15 mouse cellular contexts compared by ENCODE assay signal in the genomic region with DNA sequence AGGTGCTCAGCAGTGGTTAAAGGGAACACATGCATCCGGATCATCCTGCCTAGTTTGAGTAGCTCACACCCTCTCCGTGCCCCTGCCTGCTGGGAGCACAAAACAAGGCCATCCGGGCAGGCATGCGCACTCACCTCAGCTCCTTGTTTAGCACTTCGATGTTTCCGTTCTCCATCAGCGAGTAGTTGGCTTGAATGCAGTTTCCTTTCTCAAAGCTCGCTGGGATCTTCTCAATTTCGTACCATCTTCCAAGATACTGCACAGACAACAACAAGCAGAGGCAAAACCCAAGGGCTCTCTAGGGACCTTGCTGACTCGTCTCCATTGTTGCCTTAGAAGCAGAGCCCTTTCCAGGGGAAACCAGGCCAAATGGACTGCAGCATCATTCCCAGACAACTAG. TPM values are rescaled to one million over a fixed set of nuclear protein-coding genes. Genes with fewer than 3 reads are reported as not detected.
DNase-seq lines count a peak whose midpoint lies in the region; ATAC-seq lines count a peak whose summit lies in the region.
"Had no signal": no experiment of that assay in that cellular context is flagged by ENCODE, and none has a peak within 500 bp of the region (broad histone marks: within the 10 kb centered on the region; RNA-seq: fewer than 3 reads in every experiment).

No protein-coding gene starts in this region.

- WGBS in embryonic facial prominence, embryonic 13.5 days = 64% methylated on average over 10 of the region's 10 CpGs
- WGBS in embryonic facial prominence, embryonic 10.5 days = 76% methylated on average over 10 of the region's 10 CpGs
- WGBS in neural tube, embryonic 13.5 days = 63% methylated on average over 10 of the region's 10 CpGs
- WGBS in intestine, embryonic 15.5 days = 72% methylated on average over 10 of the region's 10 CpGs

- no peaks in the 10 kb centered on the region for H3K9me3 ChIP-seq in embryonic facial prominence, embryonic 13.5 days
- no peaks in the 10 kb centered on the region for H3K9me3 ChIP-seq in embryonic facial prominence, embryonic 10.5 days
- no peaks in the 10 kb centered on the region for H3K9me3 ChIP-seq in neural tube, embryonic 13.5 days
- H3K9me3 ChIP-seq in intestine, embryonic 15.5 days = no peaks in the 10 kb centered on the region
- H3K9me3 ChIP-seq: limb, embryonic 15.5 days had no signal

- H3K4me2 ChIP-seq in embryonic facial prominence, embryonic 13.5 days = no peak overlapping the region
- H3K4me2 ChIP-seq in neural tube, embryonic 13.5 days = no peak overlapping the region
- no peak overlapping the region for H3K4me2 ChIP-seq in intestine, embryonic 15.5 days (replicated peaks)
- H3K4me2 ChIP-seq: limb, embryonic 15.5 days had no signal

- no peak overlapping the region for H3K4me3 ChIP-seq in embryonic facial prominence, embryonic 13.5 days
- H3K4me3 ChIP-seq in embryonic facial prominence, embryonic 10.5 days = no peak overlapping the region
- no peak overlapping the region for H3K4me3 ChIP-seq in neural tube, embryonic 13.5 days
- H3K4me3 ChIP-seq in intestine, embryonic 15.5 days (replicated peaks) = no peak overlapping the region
- H3K4me3 ChIP-seq: limb, embryonic 15.5 days had no signal

- no peaks in the 10 kb centered on the region for H3K27me3 ChIP-seq in embryonic facial prominence, embryonic 13.5 days
- H3K27me3 ChIP-seq in embryonic facial prominence, embryonic 10.5 days (replicated peaks; ENCODE audit: low read depth, poor library complexity, severe bottlenecking) = 0 out of 2 replicates have a peak, but pooled peaks cover 5% of the 10 kb centered on the region
- no peaks in the 10 kb centered on the region for H3K27me3 ChIP-seq in neural tube, embryonic 13.5 days
- H3K27me3 ChIP-seq in intestine, embryonic 15.5 days (replicated peaks) = no peaks in the 10 kb centered on the region
- H3K27me3 ChIP-seq: limb, embryonic 15.5 days had no signal

- peaks cover 19% of the 10 kb centered on the region for H3K4me1 ChIP-seq in embryonic facial prominence, embryonic 13.5 days
- peaks cover 24% of the 10 kb centered on the region for H3K4me1 ChIP-seq in embryonic facial prominence, embryonic 10.5 days
- peaks cover 33% of the 10 kb centered on the region for H3K4me1 ChIP-seq in neural tube, embryonic 13.5 days (replicated peaks)
- peaks cover 12% of the 10 kb centered on the region; the same call in 1 of the 2 replicates for H3K4me1 ChIP-seq in intestine, embryonic 15.5 days (replicated peaks)

- ATAC-seq in embryonic facial prominence, embryonic 13.5 days (ENCODE audit: insufficient number of reproducible peaks, insufficient read depth, low FRiP score, low TSS enrichment, low read depth) = no peak
- no peak for ATAC-seq in neural tube, embryonic 13.5 days (ENCODE audit: low read depth)
- ATAC-seq in intestine, embryonic 15.5 days = no peak
- ATAC-seq in monocyte, adult 5-6 weeks (replicated peaks; ENCODE audit: insufficient number of reproducible peaks, low FRiP score, low TSS enrichment, poor library complexity, severe bottlenecking) = no peak

- no peak for DNase-seq in embryonic facial prominence, embryonic 10.5 days (ENCODE audit: low spot score)
- no peak for DNase-seq in neural tube, embryonic 10.5 days (ENCODE audit: extremely low spot score, low spot score)
- peak; percentile 81 for DNase-seq in gastrocnemius, postnatal 25 days
- DNase-seq in testis, postnatal 14 days (ENCODE audit: low spot score) = peak; percentile 32
- DNase-seq: adrenal gland, postnatal 25 days; cerebellum, adult 8-10 months; layer of hippocampus, postnatal 36 days; right cerebral cortex, postnatal 25 days; thymus, adult 2 months had no signal

- H3K9ac ChIP-seq in embryonic facial prominence, embryonic 13.5 days = no peak overlapping the region
- H3K9ac ChIP-seq in neural tube, embryonic 13.5 days = no peak overlapping the region
- no peak overlapping the region for H3K9ac ChIP-seq in intestine, embryonic 15.5 days
- H3K9ac ChIP-seq: limb, embryonic 15.5 days had no signal

- H3K36me3 ChIP-seq in embryonic facial prominence, embryonic 13.5 days = no peaks in the 10 kb centered on the region
- H3K36me3 ChIP-seq in embryonic facial prominence, embryonic 10.5 days (replicated peaks) = no peaks in the 10 kb centered on the region
- H3K36me3 ChIP-seq in neural tube, embryonic 13.5 days = no peaks in the 10 kb centered on the region
- no peaks in the 10 kb centered on the region for H3K36me3 ChIP-seq in intestine, embryonic 15.5 days
- H3K36me3 ChIP-seq: limb, embryonic 15.5 days had no signal

- H3K27ac ChIP-seq in embryonic facial prominence, embryonic 13.5 days = 0 out of 2 replicates have a peak overlapping the region, but pooled peaks have one; percentile 11
- no peak overlapping the region for H3K27ac ChIP-seq in embryonic facial prominence, embryonic 10.5 days (replicated peaks)
- H3K27ac ChIP-seq in neural tube, embryonic 13.5 days (replicated peaks) = peak overlapping the region; percentile 28; the same call in 1 of the 2 replicates
- no peak overlapping the region for H3K27ac ChIP-seq in intestine, embryonic 15.5 days
- H3K27ac ChIP-seq: limb, embryonic 15.5 days; macrophage had no signal

RNA-seq across cellular contexts. Expression of a gene that starts 11.3 kb away (rescaled TPM):
- 66.5 and 81.1 TPM in 2 replicates for polyA plus RNA-seq in embryonic facial prominence, embryonic 13.5 days (2015; fragmentation: Nextera tagmentation; extraction: Ambion mirVana)
- 5.0 and 6.1 TPM in 2 replicates for polyA plus RNA-seq in embryonic facial prominence, embryonic 10.5 days (2016; fragmentation: Nextera tagmentation; extraction: Ambion mirVana)
- 49.6 and 60.2 TPM in 2 replicates for polyA plus RNA-seq in neural tube, embryonic 13.5 days (2015; fragmentation: Nextera tagmentation; extraction: Ambion mirVana)
- 10 to 100 TPM; 22.1 to 22.6 TPM for total RNA-seq in gastrocnemius, postnatal 25 days (2021)
- polyA plus RNA-seq in intestine, embryonic 15.5 days (2015; fragmentation: Nextera tagmentation; extraction: Ambion mirVana) = 0.49 and 0.60 TPM in 2 replicates
- total RNA-seq in monocyte, adult 5-6 weeks (2017) = not detected in 3 replicates

RNA-seq across cellular contexts. Expression of a gene that starts 28.2 kb away (rescaled TPM):
- polyA plus RNA-seq in embryonic facial prominence, embryonic 13.5 days (2015; fragmentation: Nextera tagmentation; extraction: Ambion mirVana) = 77.5 and 90.8 TPM in 2 replicates
- 87.2 and 91.8 TPM in 2 replicates for polyA plus RNA-seq in embryonic facial prominence, embryonic 10.5 days (2016; fragmentation: Nextera tagmentation; extraction: Ambion mirVana)
- polyA plus RNA-seq in neural tube, embryonic 13.5 days (2015; fragmentation: Nextera tagmentation; extraction: Ambion mirVana) = 201 and 208 TPM in 2 replicates
- total RNA-seq in gastrocnemius, postnatal 25 days (2021) = 10 to 100 TPM; 67.7 to 74.0 TPM
- polyA plus RNA-seq in intestine, embryonic 15.5 days (2015; fragmentation: Nextera tagmentation; extraction: Ambion mirVana) = 74.4 and 84.6 TPM in 2 replicates
- 79.6 to 110 TPM (median 91.3 TPM) in 3 replicates for total RNA-seq in monocyte, adult 5-6 weeks (2017)

Comparison
In these comparisons a context has a peak if more than half of its experiments do, and no peak if none do; other contexts are left out.
1. H3K27ac ChIP-seq: peak in embryonic facial prominence, embryonic 13.5 days (single experiment) and neural tube, embryonic 13.5 days (single experiment); none in embryonic facial prominence, embryonic 10.5 days (single experiment) and intestine, embryonic 15.5 days (single experiment).
2. DNase-seq: peak in gastrocnemius, postnatal 25 days (single experiment) and testis, postnatal 14 days (single experiment); none in embryonic facial prominence, embryonic 10.5 days (single experiment) and neural tube, embryonic 10.5 days (single experiment).